Mouse (Mus musculus) ovary, postnatal 14 days (tissue): ENCODE results near the gene Trpc3.
"Not testable (repeated sequence)": the region's sequence is repeated elsewhere in the genome, so short reads cannot be mapped to it uniquely, and the experiment has no call there.

Experiments
- DNase-seq: peaks from one replicate; pipeline ENCODE4 v3.0.0; 2022; ENCODE audit warnings: low spot score

The Trpc3 gene

DNA sequence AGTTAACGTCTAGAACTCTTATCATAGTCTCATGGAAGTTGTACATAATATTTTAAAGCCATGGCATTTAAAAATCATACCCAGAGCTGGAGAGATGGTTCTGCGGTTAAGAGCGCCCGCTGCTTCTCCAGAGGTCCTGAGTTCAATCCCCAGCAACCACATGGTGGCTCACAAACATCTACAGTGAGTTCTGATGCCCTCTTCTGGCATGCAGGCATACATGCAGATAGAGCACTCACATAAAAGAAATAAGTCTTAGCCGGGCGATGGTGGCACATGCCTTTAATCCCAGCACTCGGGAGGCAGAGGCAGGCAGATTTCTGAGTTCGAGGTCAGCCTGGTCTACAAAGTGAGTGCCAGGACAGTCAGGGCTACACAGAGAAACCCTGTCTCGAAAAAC lies 90.2 kb downstream of the Trpc3 start:
- DNase-seq: not testable (repeated sequence)

DNA sequence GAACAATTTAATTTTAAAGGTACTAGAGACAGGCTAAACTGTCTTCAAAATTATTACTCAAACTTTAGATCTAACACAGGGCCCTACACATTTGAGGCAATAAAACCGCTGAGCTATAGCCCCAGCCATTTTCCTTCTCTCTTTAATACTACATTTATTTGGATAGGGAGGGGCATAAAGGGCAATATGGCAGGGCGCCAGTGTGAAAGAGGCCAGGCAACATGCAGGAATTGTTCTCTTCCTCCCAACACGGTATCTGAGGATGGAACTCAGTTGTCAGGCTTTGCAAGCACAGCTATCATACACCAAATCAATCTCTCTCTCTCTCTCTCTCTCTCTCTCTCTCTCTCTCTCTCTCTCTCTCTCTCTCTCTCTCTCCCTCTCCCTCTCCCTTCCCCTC lies 91.2 kb downstream of the Trpc3 start:
- DNase-seq: no peak

DNA sequence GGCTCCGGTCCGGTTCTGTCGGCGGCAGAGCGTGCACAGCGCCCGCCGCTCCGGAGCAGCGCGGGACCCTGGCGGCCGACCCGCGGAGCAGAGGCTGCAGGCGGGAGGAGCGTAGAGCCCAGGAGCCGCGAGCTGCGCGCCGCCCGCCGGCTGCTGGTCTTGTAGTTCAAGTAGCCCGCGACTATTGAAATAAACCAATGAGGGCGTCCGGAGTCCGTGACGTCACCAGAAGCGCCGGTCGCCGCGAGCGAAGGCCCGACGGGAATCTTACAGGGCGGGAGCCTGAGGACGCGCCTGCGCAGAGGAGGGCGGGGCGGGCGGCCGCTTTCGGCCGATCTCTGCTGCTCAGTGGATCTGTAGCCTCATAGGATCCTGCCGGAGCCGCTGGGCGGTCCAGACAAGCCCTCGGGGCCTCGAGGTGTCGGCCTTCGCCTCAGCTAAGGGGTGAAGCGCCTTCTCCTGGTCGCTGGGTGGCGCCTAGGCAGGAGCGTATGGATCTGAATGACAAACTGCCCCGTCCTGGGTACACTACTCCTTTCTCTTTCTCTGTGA lies 118.1 kb downstream of the Trpc3 start, which contains the start of gene Ccna2:
Gene Ccna2, minus strand, starts transcription at position 324 of the 552 bp plus-strand sequence.
- peak; percentile 97 for DNase-seq

DNA sequence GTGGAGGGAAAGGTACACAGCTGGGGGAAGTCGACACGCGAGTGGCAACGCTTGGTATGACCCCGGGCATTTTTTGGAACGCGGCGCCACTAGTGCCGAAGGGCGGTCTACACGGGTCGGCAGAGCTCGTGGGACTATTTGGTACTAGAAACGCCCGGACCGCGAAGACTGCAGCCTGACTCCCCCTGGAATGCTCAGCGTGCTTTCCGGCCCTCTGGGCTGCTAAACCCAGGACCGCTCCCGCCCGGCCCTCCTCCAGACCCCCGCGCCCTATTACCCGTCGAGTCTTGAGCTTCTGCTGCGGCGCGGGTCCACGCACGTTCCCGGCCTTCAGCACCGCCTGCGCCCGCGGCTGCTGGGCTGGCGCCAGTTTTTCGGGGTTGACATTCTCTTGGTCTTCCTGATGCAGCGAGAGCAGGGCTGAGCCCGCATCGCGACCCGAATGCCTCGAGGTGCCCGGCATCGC lies 118.6 kb downstream of the Trpc3 start:
- no peak for DNase-seq
